Mouse (Mus musculus): ENCODE data around the gene Ifna12.
A peak's percentile ranks its signal among the peaks of the same experiment; 100 is the strongest.
"Not testable (repeated sequence)": the region's sequence is repeated elsewhere in the genome, so short reads cannot be mapped to it uniquely, and the experiment has no call there.

Gene Ifna12

GRCm38 (mm10) chr4:88603276-88603675 is at the start of gene Ifna12:
TSS of gene Ifna12 (minus strand) at chr4:88603376.
- no peak for DNase-seq

- no peak for DNase-seq
Observed at GRCm38 (mm10) chr4:88644359-88644758, 41.2 kb upstream of the Ifna12 start, which contains the start of gene Ifna13. TSS of gene Ifna13 (minus strand) at chr4:88644459.

- DNase-seq: no peak
Observed at GRCm38 (mm10) chr4:88642526-88642925, 39.4 kb upstream of the Ifna12 start.

GRCm38 (mm10) chr4:88641077-88641831 is 38.1 kb upstream of the Ifna12 start:
- peak; percentile 99 for DNase-seq

- DNase-seq: no peak
Observed at GRCm38 (mm10) chr4:88640704-88641076, 37.5 kb upstream of the Ifna12 start.

GRCm38 (mm10) chr4:88634311-88634710 is 31.1 kb upstream of the Ifna12 start, which contains the start of gene C87499:
TSS of gene C87499 (minus strand) at chr4:88634411.
- DNase-seq: no peak

GRCm38 (mm10) chr4:88592285-88592684 is 10.9 kb downstream of the Ifna12 start, which contains the start of gene Ifna9:
TSS of gene Ifna9 (minus strand) at chr4:88592385.
- no peak for DNase-seq

GRCm38 (mm10) chr4:88571698-88572097 is 31.5 kb downstream of the Ifna12 start, which contains the start of gene Ifna14:
TSS of gene Ifna14 (minus strand) at chr4:88571798.
- no peak for DNase-seq

- no peak for DNase-seq
Observed at GRCm38 (mm10) chr4:88561791-88562190, 41.4 kb downstream of the Ifna12 start.

GRCm38 (mm10) chr4:88558145-88558544 is 45.0 kb downstream of the Ifna12 start, which contains the start of gene Ifna15:
TSS of gene Ifna15 (minus strand) at chr4:88558245.
- DNase-seq: not testable (repeated sequence)
